Mouse (Mus musculus) bone marrow, adult 2 months (tissue): Measurements from ENCODE around the gene Qsox2.

ENCODE experiments used
- CTCF ChIP-seq: fragments of 200-500 bp; IDR thresholded peaks from 2 replicates; pipeline ENCODE4 v1.5.1; 2011; ENCODE audit warnings: low read length, control low read depth; ENCODE audit not compliant: control insufficient read depth, insufficient read depth
- POLR2A ChIP-seq: fragments of 200-500 bp; IDR thresholded peaks from 2 replicates; pipeline ENCODE4 v1.6.1; 2011; ENCODE audit warnings: low read depth, mild to moderate bottlenecking, control low read depth, low read length, borderline replicate concordance; ENCODE audit not compliant: control insufficient read depth

DNA sequence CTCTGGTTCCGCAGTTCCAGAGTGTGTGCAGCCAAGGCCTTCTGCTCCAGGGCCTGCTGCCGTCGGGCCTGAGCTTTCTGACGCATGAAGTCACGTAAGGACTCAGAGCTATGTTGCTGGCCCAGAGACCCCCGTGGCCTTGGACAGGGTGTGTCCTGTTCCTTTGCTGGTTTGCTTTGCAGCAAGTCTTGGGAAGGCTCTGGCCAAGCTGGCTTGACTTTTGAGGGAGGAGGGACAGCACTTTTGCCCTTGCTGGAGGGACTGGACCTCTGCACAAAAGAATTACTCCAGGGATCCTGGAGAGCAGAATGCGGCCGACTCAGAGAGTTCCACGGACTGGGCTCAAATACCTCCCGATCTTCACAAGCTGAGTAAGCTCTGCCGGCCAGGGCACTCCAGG is 43.3 kb upstream of the Qsox2 start:
- no peak for TF ChIP-seq CTCF
- TF ChIP-seq POLR2A = no peak
